Mouse (Mus musculus): Measurements from ENCODE around the gene 5330417C22Rik. TPM values are rescaled to one million over a fixed set of nuclear protein-coding genes. Genes with fewer than 3 reads are reported as not detected.
A peak's percentile ranks its signal among the peaks of the same experiment; 100 is the strongest.

Gene 5330417C22Rik
- polyA plus RNA-seq, 1 experiment from 2014 or later = 10.8 TPM

GRCm38 (mm10) chr3:108436380-108436714 lies 100.0 kb downstream of the 5330417C22Rik start:
- peaks cover 49% of the 10 kb centered on the region for H3K36me3 ChIP-seq (ENCODE audit: control insufficient read depth, insufficient read depth)
- no peak overlapping the region for H3K27ac ChIP-seq (ENCODE audit: low read depth, low read length)
- WGBS = 85% methylated on average over 7 of the region's 7 CpGs
- ATAC-seq = no peak
- H3K4me1 ChIP-seq (replicated peaks; ENCODE audit: control insufficient read depth, insufficient read depth, low read length) = no peaks in the 10 kb centered on the region
- H3K9me3 ChIP-seq (ENCODE audit: control insufficient read depth) = no peaks in the 10 kb centered on the region
- no peaks in the 10 kb centered on the region for H3K27me3 ChIP-seq (replicated peaks; ENCODE audit: control insufficient read depth, insufficient read depth, low read length)
- peak; percentile 28 for TF ChIP-seq CTCF (IDR thresholded peaks at IDR 0.05; ENCODE audit: low read depth)
- no peak overlapping the region for H3K4me3 ChIP-seq (ENCODE audit: low read depth, low read length)
- H3K9ac ChIP-seq (ENCODE audit: low read depth, low read length) = no peak overlapping the region
- H3K4me2 ChIP-seq (replicated peaks; ENCODE audit: low read depth) = no peak overlapping the region

GRCm38 (mm10) chr3:108435701-108436379 lies 100.5 kb downstream of the 5330417C22Rik start:
- H3K9ac ChIP-seq (ENCODE audit: low read depth, low read length) = no peak overlapping the region
- peaks cover 54% of the 10 kb centered on the region for H3K36me3 ChIP-seq (ENCODE audit: control insufficient read depth, insufficient read depth)
- H3K27me3 ChIP-seq (replicated peaks; ENCODE audit: control insufficient read depth, insufficient read depth, low read length) = no peaks in the 10 kb centered on the region
- no peak for TF ChIP-seq CTCF (IDR thresholded peaks at IDR 0.05; ENCODE audit: low read depth)
- 86% methylated on average over 17 of the region's 17 CpGs for WGBS
- no peaks in the 10 kb centered on the region for H3K4me1 ChIP-seq (replicated peaks; ENCODE audit: control insufficient read depth, insufficient read depth, low read length)
- no peak for ATAC-seq
- peak overlapping the region; percentile 28; the same call in 1 of the 2 replicates for H3K27ac ChIP-seq (ENCODE audit: low read depth, low read length)
- no peak overlapping the region for H3K4me3 ChIP-seq (ENCODE audit: low read depth, low read length)
- H3K4me2 ChIP-seq (replicated peaks; ENCODE audit: low read depth) = no peak overlapping the region
- no peaks in the 10 kb centered on the region for H3K9me3 ChIP-seq (ENCODE audit: control insufficient read depth)

- no peaks in the 10 kb centered on the region for H3K4me1 ChIP-seq (replicated peaks; ENCODE audit: control insufficient read depth, insufficient read depth, low read length)
- no peak overlapping the region for H3K4me2 ChIP-seq (replicated peaks; ENCODE audit: low read depth)
- H3K36me3 ChIP-seq (ENCODE audit: control insufficient read depth, insufficient read depth) = peaks cover 69% of the 10 kb centered on the region
These were observed 102.3 kb downstream of the 5330417C22Rik start for GRCm38 (mm10) chr3:108433881-108434495.

GRCm38 (mm10) chr3:108433188-108433880 lies 103.0 kb downstream of the 5330417C22Rik start:
- no peaks in the 10 kb centered on the region for H3K4me1 ChIP-seq (replicated peaks; ENCODE audit: control insufficient read depth, insufficient read depth, low read length)
- H3K9me3 ChIP-seq (ENCODE audit: control insufficient read depth) = no peaks in the 10 kb centered on the region
- H3K9ac ChIP-seq (ENCODE audit: low read depth, low read length) = no peak overlapping the region
- TF ChIP-seq CTCF (IDR thresholded peaks at IDR 0.05; ENCODE audit: low read depth) = no peak
- no peak for ATAC-seq
- no peaks in the 10 kb centered on the region for H3K27me3 ChIP-seq (replicated peaks; ENCODE audit: control insufficient read depth, insufficient read depth, low read length)
- 65% methylated on average over 18 of the region's 18 CpGs for WGBS
- no peak overlapping the region for H3K27ac ChIP-seq (ENCODE audit: low read depth, low read length)
- no peak overlapping the region for H3K4me2 ChIP-seq (replicated peaks; ENCODE audit: low read depth)
- H3K36me3 ChIP-seq (ENCODE audit: control insufficient read depth, insufficient read depth) = peaks cover 76% of the 10 kb centered on the region
- H3K4me3 ChIP-seq (ENCODE audit: low read depth, low read length) = no peak overlapping the region

More at GRCm38 (mm10) chr3:108433881-108434495, 102.3 kb downstream of the 5330417C22Rik start:
- TF ChIP-seq CTCF (IDR thresholded peaks at IDR 0.05; ENCODE audit: low read depth) = no peak
- no peaks in the 10 kb centered on the region for H3K9me3 ChIP-seq (ENCODE audit: control insufficient read depth)
- no peak overlapping the region for H3K4me3 ChIP-seq (ENCODE audit: low read depth, low read length)
- H3K9ac ChIP-seq (ENCODE audit: low read depth, low read length) = no peak overlapping the region
- no peak for ATAC-seq
- H3K27me3 ChIP-seq (replicated peaks; ENCODE audit: control insufficient read depth, insufficient read depth, low read length) = no peaks in the 10 kb centered on the region
- H3K27ac ChIP-seq (ENCODE audit: low read depth, low read length) = no peak overlapping the region
- 66% methylated on average over 19 of the region's 19 CpGs for WGBS

GRCm38 (mm10) chr3:108432542-108433187 lies 103.7 kb downstream of the 5330417C22Rik start:
- 86% methylated on average over 13 of the region's 13 CpGs for WGBS
- Histone ChIP-seq H3K9me3 (ENCODE audit: control insufficient read depth) (no peaks in the 10 kb centered on the region), H3K27me3 (replicated peaks; ENCODE audit: control insufficient read depth, insufficient read depth, low read length) (no peaks in the 10 kb centered on the region), H3K9ac (ENCODE audit: low read depth, low read length) (no peak overlapping the region), H3K36me3 (ENCODE audit: control insufficient read depth, insufficient read depth) (peaks cover 82% of the 10 kb centered on the region), H3K4me3 (ENCODE audit: low read depth, low read length) (no peak overlapping the region), H3K4me1 (replicated peaks; ENCODE audit: control insufficient read depth, insufficient read depth, low read length) (no peaks in the 10 kb centered on the region), H3K27ac (ENCODE audit: low read depth, low read length) (no peak overlapping the region), H3K4me2 (replicated peaks; ENCODE audit: low read depth) (no peak overlapping the region)
- ATAC-seq = no peak
- no peak for TF ChIP-seq CTCF (IDR thresholded peaks at IDR 0.05; ENCODE audit: low read depth)

GRCm38 (mm10) chr3:108425624-108426018 lies 110.7 kb downstream of the 5330417C22Rik start:
- Histone ChIP-seq H3K4me1 (replicated peaks; ENCODE audit: control insufficient read depth, insufficient read depth, low read length) (no peaks in the 10 kb centered on the region), H3K27me3 (replicated peaks; ENCODE audit: control insufficient read depth, insufficient read depth, low read length) (no peaks in the 10 kb centered on the region), H3K27ac (ENCODE audit: low read depth, low read length) (no peak overlapping the region), H3K4me2 (replicated peaks; ENCODE audit: low read depth) (no peak overlapping the region), H3K36me3 (ENCODE audit: control insufficient read depth, insufficient read depth) (peaks cover 47% of the 10 kb centered on the region), H3K9me3 (ENCODE audit: control insufficient read depth) (no peaks in the 10 kb centered on the region), H3K4me3 (ENCODE audit: low read depth, low read length) (no peak overlapping the region), H3K9ac (ENCODE audit: low read depth, low read length) (no peak overlapping the region)
- 88% methylated on average over 6 of the region's 6 CpGs for WGBS
- no peak for TF ChIP-seq CTCF (IDR thresholded peaks at IDR 0.05; ENCODE audit: low read depth)
- ATAC-seq = no peak
